Mouse (Mus musculus) cerebellum, adult 11-12 months (tissue): ENCODE measurements around the gene Arih2.
"Not testable (repeated sequence)": the region's sequence is repeated elsewhere in the genome, so short reads cannot be mapped to it uniquely, and the experiment has no call there.

Source experiments
- DNase-seq: peaks from one replicate; pipeline ENCODE4 v3.0.0; 2022

The Arih2 gene

DNA sequence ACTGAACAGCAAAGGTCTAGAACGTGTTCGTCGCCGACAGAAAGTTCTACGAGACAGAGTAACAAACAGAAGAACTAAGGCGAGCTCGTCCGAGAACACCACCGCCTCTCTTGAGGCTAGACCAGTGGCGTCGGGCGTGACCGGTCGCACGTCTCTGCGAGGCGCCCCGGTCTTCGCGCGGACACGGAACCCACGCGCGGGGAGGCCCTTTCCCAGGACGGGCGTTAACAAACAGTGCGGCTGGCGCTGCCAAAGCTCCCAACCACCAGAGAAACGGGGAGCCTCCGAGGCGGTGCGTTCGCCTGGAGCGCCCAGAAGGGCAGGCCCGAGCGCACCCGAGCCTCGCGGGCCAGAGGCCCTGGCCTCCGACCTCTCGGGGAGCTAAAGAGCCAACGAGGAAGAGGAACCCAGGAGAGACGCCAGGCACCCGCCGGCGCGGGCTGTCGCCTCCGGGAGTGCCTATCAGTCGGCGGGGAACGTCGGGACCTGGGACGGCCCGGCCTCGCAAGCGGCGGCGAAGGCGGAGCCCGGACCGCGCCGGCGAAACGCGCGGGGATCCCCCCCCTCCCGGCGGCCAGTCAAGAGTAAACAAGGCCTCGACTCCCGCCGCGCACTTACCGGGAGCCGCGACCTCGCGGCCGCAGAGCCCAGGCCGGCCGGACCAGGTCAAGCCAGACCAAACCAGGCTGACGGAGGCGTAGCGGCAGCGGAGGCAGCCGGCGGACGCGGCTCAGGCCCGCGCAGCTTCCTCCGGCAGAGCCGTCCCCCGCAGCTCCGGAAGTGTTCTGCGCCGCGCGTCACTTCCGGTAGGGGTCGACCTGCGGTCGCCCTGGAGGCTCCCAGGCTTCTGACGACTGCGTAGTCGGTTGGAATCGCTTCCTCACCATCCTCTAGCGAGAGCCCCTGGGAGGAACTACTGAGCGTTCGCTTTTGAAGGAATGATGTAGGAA, at the start of gene Arih2:
Arih2 (minus strand) TSS at position 776 of the 950 bp plus-strand sequence.
- peak; percentile 90 for DNase-seq

GRCm38 (mm10) chr9:108694533-108694932, 45.3 kb upstream of the Arih2 start:
- DNase-seq = no peak

GRCm38 (mm10) chr9:108693946-108694345, 44.8 kb upstream of the Arih2 start:
- DNase-seq = no peak

GRCm38 (mm10) chr9:108692226-108693041, 43.2 kb upstream of the Arih2 start:
- DNase-seq = peak; percentile 64

GRCm38 (mm10) chr9:108691846-108692225, 42.6 kb upstream of the Arih2 start:
- peak; percentile 94 for DNase-seq

- peak; percentile 20 for DNase-seq
Observed at GRCm38 (mm10) chr9:108691371-108691770, 42.2 kb upstream of the Arih2 start.

DNA sequence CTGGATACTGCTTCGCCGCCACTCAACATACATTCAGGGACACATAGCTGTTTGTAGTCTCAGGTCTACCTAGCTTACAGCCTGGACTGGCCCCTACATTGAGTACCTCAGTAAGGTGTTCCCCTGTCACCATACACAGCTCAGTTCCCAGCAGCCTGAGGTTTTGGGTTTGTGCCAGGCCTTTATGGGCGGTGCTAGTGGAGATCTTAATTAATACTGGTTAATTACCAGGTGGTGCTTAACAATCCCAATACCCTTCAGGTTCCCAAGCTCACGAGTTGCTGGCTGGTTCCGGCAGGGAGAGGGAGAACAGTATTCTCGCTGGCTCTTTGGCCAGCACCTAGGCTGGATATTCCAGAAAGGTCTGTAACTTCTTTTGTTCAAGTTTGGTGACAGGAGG, 41.7 kb upstream of the Arih2 start:
- DNase-seq = peak; percentile 50

- DNase-seq = no peak
Observed at GRCm38 (mm10) chr9:108689993-108690392, 40.8 kb upstream of the Arih2 start.

DNA sequence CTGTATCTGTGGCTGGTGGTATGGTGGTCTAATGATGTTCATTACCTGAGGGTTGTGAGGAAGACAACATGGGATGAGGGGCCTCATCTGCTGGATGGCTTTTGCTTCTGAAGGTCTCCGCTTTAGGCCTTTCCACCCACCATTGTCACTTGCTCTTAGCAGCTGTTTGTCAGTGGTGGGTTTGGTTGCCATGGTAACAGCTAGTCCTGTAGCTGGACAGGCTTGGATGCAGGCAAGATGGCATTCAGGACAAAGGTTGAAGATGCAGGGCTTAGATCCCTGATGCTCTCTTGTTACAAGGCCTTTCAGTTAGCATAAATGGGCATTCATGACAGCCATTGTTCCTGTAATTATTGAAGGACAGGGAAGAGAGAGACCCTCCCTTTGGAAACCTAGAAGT, 39.9 kb upstream of the Arih2 start, which contains the start of gene Prkar2a:
Prkar2a (plus strand) TSS at position 209 of the 400 bp plus-strand sequence.
- no peak for DNase-seq

- no peak for DNase-seq
Observed at GRCm38 (mm10) chr9:108688451-108688850, 39.3 kb upstream of the Arih2 start.

- DNase-seq = no peak
Observed at GRCm38 (mm10) chr9:108687686-108688085, 38.5 kb upstream of the Arih2 start.

DNA sequence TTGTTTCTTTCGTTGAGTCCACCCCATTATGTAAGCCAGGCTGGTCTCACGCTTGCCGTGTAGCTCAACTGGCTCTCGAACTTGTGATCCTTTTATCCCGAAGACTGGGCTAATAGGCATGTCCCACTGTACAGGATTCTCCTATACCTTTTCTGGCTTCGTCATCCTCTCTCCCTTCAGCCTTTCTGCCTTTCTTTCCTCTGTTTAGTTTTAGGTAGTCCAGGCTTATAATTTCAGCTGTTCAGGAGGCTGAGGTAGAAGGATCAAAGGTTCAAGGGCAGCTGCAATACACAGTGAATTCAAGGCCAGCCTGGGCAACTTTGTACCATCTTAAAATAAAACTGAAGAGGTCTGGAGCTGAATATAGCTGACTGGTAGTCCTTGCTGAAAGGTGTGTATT, 38.0 kb upstream of the Arih2 start:
- DNase-seq = no peak

DNA sequence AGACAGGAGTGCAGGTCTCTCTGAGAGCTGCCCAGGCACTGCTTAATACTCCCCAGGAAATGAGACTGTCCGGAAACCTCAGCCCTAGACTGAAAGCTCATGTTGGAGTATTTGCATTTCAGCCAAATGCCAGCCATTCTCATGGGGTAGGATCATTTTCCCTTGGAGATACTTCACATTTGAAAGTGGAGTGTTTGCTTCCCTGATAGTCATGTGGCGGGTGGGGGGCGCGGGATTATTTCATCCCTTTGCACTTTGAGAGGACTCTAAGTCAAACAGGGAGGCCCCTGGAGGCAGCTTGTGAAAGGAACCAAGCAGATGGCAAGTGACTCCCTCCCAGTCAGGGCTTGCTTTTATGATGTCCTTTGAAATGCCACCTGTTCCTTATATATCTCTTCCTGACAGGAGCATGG, 37.3 kb upstream of the Arih2 start:
- no peak for DNase-seq

DNA sequence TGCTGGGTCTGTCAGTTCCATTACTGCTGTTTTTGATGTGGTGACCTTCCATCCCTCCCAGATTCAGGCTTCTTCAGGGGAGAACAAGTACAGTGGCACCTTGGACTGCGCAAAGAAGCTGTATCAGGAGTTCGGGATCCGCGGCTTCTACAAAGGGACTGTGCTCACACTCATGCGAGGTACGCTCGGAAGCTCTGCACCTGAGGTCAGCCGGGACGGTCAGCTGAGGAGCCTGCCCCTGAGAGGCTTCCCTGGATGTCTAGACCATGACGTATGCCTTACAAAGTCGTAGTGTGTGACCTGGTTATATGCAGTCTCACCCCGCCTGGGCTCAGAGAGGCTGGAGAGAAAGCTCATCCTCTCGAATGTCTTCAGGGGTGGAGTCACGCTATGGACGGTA, 30.8 kb upstream of the Arih2 start:
- DNase-seq = no peak

GRCm38 (mm10) chr9:108673151-108673550, 24.0 kb upstream of the Arih2 start:
- DNase-seq = no peak

GRCm38 (mm10) chr9:108669875-108670274, 20.7 kb upstream of the Arih2 start:
- DNase-seq = no peak

DNA sequence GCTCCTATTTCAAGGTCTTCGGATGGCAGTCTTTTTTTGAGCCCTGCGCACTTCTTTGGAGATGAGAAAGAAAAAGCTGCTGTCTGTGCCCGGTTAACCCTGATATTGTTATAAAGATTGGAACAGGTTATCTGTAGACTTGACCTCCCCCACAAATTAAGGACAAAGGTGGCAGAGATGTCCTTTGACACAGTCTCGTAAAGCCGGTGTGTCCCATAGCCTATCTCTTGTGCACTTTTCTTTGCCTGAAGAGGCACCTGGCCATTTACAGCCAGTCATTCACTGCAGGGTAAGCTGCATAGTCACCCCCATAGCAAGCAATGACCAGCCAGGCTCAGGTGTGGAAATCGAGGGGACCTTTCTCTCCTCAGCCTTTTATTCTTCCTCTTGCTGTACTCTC, 13.5 kb upstream of the Arih2 start:
- DNase-seq = no peak

GRCm38 (mm10) chr9:108661677-108662612, 12.8 kb upstream of the Arih2 start, which contains the start of gene Slc25a20:
TSS of gene Slc25a20 (plus strand) at chr9:108662088.
- peak; percentile 79 for DNase-seq

- not testable (repeated sequence) for DNase-seq
Observed at GRCm38 (mm10) chr9:108655865-108656264, 6.7 kb upstream of the Arih2 start.

GRCm38 (mm10) chr9:108654566-108655464, 5.6 kb upstream of the Arih2 start:
- no peak for DNase-seq
